Comparison of ENCODE assay signal across 36 mouse cellular contexts in genomic region chr2:132395753-132396152, GRCm38 (mm10). TPM values are rescaled to one million over a fixed set of nuclear protein-coding genes. Genes with fewer than 3 reads are reported as not detected.
"Had no signal": no experiment of that assay in that cellular context is flagged by ENCODE, and none has a peak within 500 bp of the region (broad histone marks: within the 10 kb centered on the region; RNA-seq: fewer than 3 reads in every experiment).

No protein-coding gene starts in this region.

- ATAC-seq: hindbrain, embryonic 16.5 days; hindbrain, postnatal 0 days; inflammation-experienced regulatory T-cells, adult 6 months; intestine, embryonic 15.5 days; intestine, embryonic 16.5 days had no signal

- H3K4me2 ChIP-seq: heart, embryonic 11.5 days; heart, embryonic 12.5 days; heart, embryonic 13.5 days; heart, embryonic 15.5 days; hindbrain, embryonic 12.5 days; hindbrain, embryonic 13.5 days; hindbrain, embryonic 14.5 days; hindbrain, embryonic 15.5 days; intestine, embryonic 15.5 days; kidney, embryonic 15.5 days had no signal

- H3K36me3 ChIP-seq: heart, embryonic 10.5 days; heart, embryonic 12.5 days; heart, embryonic 13.5 days; heart, embryonic 15.5 days; hindbrain, embryonic 10.5 days; hindbrain, embryonic 12.5 days; hindbrain, embryonic 13.5 days; hindbrain, embryonic 15.5 days; intestine, embryonic 15.5 days; kidney, embryonic 15.5 days had no signal

- H3K4me3 ChIP-seq: heart, embryonic 10.5 days; heart, embryonic 12.5 days; heart, embryonic 13.5 days; heart, embryonic 15.5 days; hindbrain, embryonic 10.5 days; hindbrain, embryonic 12.5 days; hindbrain, embryonic 13.5 days; hindbrain, embryonic 15.5 days; intestine, embryonic 15.5 days; kidney, embryonic 15.5 days; layer of hippocampus, adult 2 months had no signal

- H3K4me1 ChIP-seq: heart, embryonic 10.5 days; heart, embryonic 12.5 days; heart, embryonic 13.5 days; heart, embryonic 15.5 days; hindbrain, embryonic 10.5 days; hindbrain, embryonic 12.5 days; hindbrain, embryonic 13.5 days; hindbrain, embryonic 15.5 days; intestine, embryonic 15.5 days; kidney, embryonic 15.5 days had no signal

- DNase-seq: heart, postnatal 10 days; heart, postnatal 14 days; heart, postnatal 36 days; heart, postnatal 4 days; kidney, adult 11 months; kidney, adult 18-20 months; kidney, adult 2 months; kidney, adult 8-10 months; kidney, adult 9 months; kidney, postnatal 10 days; kidney, postnatal 14 days; kidney, postnatal 25 days; kidney, postnatal 36 days; kidney, postnatal 4 days; layer of hippocampus, adult 9-11 months; layer of hippocampus, postnatal 36 days had no signal

- H3K27me3 ChIP-seq: heart, embryonic 13.5 days; heart, embryonic 15.5 days; hindbrain, embryonic 12.5 days; hindbrain, embryonic 13.5 days; hindbrain, embryonic 15.5 days; intestine, embryonic 15.5 days; kidney, embryonic 15.5 days had no signal

- H3K27ac ChIP-seq: heart, embryonic 10.5 days; heart, embryonic 13.5 days; heart, embryonic 15.5 days; hindbrain, embryonic 10.5 days; hindbrain, embryonic 12.5 days; hindbrain, embryonic 13.5 days; hindbrain, embryonic 14.5 days; hindbrain, embryonic 15.5 days; hindbrain, postnatal 0 days; intestine, embryonic 15.5 days; kidney, embryonic 15.5 days; kidney, postnatal 0 days; layer of hippocampus, adult 2 months had no signal

- H3K9ac ChIP-seq: heart, embryonic 12.5 days; heart, embryonic 13.5 days; heart, embryonic 15.5 days; hindbrain, embryonic 12.5 days; hindbrain, embryonic 13.5 days; hindbrain, embryonic 14.5 days; hindbrain, embryonic 15.5 days; intestine, embryonic 15.5 days; kidney, embryonic 15.5 days had no signal

RNA-seq across cellular contexts. Expression of gene Prokr2, which starts 10.5 kb away (rescaled TPM):
- total RNA-seq: hematopoietic stem cell, adult 5-6 weeks had no signal
- polyA plus RNA-seq: kidney, adult 2 months; large intestine, adult 2 months had no signal
